Mouse (Mus musculus): ENCODE measurements around the gene Gm45521.
"Not testable (repeated sequence)": the region's sequence is repeated elsewhere in the genome, so short reads cannot be mapped to it uniquely, and the experiment has no call there.

The Gm45521 gene

DNA sequence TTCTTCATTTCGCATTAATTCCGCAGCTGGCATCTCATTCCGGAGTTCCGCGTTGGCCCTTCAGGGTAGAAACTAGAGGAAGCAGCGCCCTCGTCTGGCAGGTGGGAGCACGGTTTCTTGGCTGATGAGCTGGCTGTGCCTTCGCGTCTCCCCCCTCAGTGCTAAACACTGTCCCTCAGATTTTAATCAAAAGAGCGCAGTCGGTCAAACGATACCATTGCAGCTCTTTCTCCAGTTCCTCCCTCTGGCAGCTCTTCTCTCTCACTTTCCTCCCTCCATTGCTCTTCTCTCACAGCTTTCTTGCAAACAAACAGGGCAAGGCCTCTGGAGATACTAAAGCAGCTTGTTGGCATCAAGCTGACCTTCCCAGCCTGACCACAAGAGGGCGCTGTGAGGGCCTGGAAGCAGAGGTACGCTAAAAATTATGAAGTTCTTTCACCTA is 40.2 kb downstream of the Gm45521 start:
- intact Hi-C loops (cut with DNase I): no loop called here

DNA sequence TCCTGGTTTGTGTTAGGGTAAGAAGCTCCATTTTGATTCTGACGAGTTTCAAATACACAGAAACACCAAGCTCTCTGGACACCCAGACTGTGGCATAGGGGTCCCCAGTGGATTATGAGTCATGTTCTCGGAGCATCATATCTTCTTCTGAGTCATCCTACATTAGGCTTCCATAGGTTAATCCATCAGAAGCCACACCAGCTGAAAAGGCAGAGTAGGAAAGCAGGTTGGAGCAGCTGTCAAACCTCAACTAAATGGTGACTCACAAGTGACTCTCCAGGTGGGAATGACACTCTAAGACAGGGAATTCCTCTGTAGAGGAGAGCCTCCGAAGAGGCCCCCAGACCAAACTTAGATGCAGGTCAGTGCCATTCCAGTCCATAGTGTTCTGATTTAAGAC is 41.9 kb downstream of the Gm45521 start:
- intact Hi-C loops (cut with DNase I): loop anchor here (2.0 kb wide), 1 partner anchor 44 kb away; no protein-coding TSS in a partner anchor

DNA sequence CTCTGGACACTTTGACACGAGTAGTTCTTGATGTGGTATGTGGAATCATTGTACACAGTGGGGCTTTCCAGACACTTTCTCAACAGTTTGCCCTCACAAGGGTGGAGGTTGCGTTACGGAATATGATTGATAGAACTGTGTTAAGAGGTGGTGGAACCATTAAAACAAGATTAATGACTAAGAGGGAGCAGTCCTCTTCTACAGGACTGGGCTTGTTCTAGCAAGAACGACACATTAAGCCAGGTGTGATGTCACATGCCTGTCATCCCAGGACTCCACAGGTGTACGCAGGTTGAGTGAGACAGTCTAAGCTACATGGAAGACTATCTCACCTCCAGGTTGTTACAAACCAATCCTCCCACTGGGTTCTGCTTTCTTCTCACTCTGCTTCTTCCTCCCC is 42.3 kb downstream of the Gm45521 start:
- intact Hi-C loops (cut with DNase I): loop anchor here (2.0 kb wide), 1 partner anchor 43 kb away; no protein-coding TSS in a partner anchor

DNA sequence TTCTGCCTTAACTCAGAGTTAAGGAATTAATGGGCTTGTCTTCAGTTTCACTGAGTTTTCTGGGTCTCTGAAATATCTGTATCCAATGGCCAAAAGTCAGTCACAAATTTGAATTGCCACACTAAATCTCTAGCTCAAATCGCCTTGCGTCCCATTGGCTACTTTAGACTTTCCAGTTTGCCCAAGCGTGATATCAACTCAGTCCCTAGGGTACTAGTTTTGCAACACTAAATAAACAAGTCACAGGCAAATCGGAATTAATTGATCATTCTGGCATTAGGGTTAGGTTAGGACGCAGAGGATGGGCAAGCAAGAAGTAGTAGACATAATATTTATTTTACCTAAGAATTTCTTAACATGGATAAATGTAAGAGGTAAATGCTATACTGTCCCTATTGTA is 43.2 kb downstream of the Gm45521 start:
- intact Hi-C loops (cut with DNase I): loop anchor here (2.0 kb wide), 1 partner anchor 181 kb away; no protein-coding TSS in a partner anchor

DNA sequence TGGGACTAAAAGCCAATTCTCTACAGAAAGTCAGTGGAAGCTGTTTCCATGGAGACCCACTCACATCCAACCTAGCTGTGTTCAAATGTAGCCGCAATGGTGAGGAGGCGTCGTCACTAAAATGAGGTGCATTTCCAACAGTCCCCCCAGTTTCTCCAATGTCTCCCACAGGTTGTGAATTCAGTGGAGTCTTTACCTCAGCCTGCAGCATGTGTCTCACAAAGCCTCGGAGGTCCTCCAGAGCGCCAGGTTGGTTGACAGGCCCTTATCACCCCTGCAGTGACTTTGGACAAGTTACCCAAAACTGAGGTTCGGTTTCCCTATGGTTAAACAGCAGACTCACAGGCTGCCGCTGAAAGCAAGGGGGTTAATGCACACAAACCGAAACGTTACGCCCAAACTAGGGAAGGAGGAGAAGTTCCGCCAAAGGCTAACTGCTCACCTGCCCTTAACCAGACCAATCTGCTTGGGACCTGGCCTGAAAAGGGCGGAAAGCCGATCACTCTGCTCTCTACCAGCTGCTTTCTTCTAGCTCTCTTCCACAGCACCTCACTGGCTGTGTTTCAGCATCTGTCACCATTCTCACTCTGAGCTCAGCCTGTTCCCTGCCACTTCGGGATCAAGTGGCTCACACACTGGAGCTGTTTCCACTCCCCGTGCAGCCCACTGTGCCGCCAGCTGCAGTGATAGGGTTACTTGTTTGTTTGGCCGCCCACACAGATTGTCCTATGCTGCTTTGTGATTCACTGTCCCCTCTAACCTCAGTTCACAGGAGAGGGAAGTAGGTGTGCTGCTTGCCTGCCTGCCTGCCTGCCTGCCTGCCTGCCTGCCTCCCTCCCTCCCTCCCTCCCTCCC is 44.0 kb downstream of the Gm45521 start:
- intact Hi-C loops (cut with DNase I): loop anchor here (2.0 kb wide), 1 partner anchor 182 kb away; no protein-coding TSS in a partner anchor

DNA sequence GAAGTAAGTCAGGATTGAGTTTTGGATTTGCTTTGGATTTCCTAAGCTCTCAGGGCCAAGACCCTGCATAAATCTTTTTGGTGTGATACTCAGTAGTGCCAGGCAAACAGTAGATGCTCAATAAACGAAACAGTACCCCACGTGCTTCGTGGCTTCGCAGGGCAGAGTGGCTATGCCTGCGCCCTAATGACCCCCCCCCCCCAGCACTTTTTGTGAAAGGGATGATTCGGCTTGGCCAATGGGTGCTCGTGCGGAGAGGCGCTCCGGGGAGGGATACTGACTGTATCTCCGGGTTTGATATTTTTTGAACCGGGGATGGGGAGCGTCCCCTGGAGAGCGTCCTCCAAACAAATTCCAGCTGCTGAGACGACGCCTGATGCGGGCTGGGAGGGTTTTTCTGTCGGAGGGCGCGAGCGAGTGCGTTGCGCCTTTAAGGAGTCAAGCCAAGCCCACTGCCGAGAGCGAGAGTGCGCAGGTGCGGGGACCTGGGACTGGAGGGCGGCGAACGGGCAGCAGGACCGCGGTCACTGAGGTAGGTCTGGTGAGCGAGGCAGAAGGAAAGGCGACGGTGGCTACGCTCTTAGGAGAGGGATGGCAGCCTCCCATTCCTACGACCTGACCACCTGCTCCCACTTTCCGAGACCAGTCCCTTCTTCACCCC is 45.5 kb downstream of the Gm45521 start, which contains the start of gene Abhd6:
Gene Abhd6 (plus strand): TSS at position 471 of the 661 bp plus-strand sequence.
- intact Hi-C loops (cut with DNase I): no loop called here

DNA sequence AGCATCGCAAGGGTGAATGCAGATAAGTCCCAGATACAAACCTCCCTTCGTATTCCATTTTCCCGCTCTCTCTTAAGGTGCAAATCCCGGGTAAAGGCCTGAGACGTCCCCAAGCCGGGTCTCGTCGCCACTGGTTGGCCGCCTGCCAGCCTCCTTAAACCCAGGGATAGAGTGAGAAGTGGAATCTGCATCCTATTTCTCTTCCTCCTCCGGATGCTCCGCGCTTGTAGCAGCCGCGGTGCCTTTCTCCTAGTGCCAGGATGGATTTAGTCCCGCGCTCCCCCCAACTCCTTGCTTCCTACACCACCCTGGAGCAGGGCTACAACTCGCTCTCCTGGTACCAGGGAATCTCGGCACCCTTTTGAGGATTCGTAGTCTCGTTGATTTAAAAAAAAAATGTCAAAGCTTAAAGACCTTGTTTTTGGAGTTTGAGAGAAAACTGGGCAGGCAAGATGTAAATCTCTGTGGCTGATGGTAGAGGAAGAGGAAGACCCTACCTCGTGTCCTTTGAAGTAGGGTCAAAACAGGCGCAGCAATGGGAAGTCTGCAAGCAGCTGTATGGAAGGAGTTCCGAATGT is 46.1 kb downstream of the Gm45521 start:
- intact Hi-C loops (cut with DNase I): no loop called here

DNA sequence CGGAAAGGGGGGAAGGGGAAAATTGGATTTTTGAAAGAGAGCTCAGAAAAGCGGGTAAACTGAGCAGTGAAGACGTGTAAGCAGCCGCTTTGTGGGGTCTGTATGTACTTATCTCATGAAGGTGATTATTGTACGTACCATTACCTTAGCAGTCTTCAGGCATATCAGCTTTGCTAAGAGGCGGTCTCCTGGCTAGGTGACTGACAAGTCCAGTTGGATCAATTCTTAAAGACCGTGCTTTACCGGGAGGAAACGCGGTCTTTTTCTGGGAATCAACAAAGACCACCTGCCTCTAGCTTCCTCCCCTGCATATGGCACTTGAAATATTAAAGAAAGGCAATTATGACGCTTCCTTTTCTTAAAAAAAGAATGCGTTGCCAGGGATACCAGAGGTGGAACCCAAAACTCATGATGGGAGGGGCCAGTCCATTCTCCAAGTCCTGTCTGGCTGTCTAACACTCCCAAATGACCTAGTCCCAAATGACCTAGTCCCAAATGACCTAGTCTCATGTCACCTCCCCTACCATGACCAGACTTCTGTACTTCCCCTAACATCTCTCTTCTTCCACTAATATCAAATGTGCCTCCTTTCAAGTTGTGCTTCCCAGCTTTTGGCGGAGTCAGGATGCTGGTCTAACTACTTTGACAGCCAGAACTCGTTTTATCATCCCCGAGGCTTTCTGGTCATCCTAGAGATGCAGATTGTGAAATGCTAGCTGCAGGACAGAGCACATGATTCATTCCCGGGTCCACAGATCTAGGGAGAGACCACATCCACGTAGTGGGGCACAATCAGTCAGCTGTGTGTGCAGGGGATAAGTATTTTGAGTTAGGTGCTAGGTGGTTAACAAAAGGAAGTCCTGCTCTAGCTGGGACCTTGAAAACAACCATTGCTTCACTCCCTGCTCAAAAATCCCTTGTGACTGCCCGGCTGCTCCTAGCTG is 46.9 kb downstream of the Gm45521 start:
- intact Hi-C loops (cut with DNase I): no loop called here

DNA sequence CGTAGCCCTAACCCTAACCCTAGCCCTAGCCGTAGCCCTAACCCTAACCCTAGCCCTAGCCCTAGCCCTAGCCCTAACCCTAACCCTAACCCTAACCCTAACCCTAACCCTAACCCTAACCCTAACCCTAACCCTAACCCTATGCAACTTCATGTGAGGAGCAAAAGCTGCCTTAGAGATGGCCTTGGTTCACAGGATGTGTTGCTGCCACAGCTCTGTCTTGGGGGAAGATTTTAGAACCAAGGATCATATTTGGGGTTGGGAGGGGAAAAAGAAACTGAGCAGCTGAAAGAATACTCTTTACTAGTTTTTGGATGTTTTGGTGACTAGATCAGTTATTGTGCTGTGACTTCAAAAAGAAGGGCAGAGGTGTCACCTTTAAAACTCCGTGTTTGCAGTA is 49.0 kb downstream of the Gm45521 start:
- intact Hi-C loops (cut with DNase I): not testable (repeated sequence)

DNA sequence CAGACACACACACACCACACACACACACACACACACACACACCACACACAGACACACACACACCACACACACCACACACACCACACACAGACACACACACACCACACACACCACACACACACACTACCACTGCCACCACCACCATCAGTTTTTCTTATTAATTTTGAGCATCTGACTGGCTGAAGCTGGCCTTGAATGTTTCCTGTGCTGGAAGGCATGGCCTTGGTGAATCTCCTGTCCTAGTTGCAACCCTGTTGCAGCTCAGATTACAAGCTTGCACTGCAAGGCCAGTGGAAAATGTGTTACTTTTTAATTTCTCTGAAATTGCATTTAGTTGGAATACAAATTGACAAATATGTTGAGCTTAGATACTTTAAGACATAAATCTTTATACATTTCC is 50.0 kb downstream of the Gm45521 start:
- intact Hi-C loops (cut with DNase I): no loop called here

DNA sequence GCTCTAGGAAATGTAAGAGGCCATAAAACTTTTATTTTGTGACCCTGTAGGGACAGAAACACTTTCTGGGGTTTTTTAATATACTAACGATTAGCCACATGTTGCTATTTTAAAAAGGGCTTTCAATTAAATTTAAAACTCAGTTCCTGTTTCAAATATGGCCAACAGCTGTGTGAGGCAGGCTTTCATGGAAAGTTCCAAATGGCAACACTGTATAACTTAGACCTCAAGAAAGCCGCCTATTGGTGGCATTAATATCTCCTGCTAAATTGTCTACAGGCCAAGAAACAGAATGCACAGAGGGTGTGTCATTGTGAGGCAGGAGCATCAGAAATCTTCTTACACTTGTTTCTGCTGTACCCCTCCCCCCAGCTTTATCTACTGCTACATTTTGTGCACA is 50.4 kb downstream of the Gm45521 start:
- intact Hi-C loops (cut with DNase I): no loop called here

DNA sequence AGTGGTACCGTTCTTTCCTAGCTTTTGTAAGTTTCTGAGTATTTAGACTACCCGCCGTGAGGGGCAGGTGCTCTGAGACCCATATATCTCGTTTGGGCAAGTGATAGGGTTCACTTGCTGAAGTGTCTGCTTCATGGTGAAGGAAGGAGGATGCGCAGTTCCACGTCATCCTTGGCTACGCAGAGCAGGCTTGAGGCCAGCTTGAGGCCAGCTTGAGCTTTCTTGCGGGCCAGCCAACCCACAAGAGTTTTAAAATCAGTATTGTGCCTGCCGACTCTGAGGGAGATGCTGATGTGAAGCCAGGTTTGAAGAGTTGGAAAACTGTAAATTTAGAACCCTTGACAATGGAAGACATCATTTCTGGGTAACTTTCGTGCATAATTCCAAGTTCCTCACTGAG is 50.8 kb downstream of the Gm45521 start:
- intact Hi-C loops (cut with DNase I): no loop called here

Measured in adrenal gland (tissue).